ENCODE assay signal across 8 mouse cellular contexts in the genomic region with DNA sequence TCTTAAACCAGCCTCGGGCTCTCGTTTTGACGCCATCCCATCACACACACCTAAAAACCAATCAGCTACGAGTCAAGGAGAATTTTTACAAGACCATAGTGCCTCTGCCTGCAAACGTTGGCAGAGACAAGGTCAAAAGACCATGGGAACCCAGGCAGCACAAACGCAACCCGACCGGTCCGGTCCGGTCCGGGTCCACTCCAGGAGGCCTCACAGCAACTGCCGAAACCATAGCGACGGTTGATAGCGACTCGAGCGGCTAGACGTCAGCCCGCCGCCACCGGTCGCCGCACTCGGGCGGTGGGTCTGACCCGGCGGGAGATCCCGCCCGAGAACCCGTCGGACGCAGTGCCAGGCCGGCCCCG. TPM values are rescaled to one million over a fixed set of nuclear protein-coding genes. Genes with fewer than 3 reads are reported as not detected.
A peak's percentile ranks its signal among the peaks of the same experiment; 100 is the strongest.
DNase-seq lines count a peak whose midpoint lies in the region; ATAC-seq and TF ChIP-seq lines count a peak whose summit lies in the region.

TSS of gene BC049715 (plus strand) at position 111 of the 365 bp plus-strand sequence.

- peak within 1 kb of the TSS; percentile 86 for H3K27ac ChIP-seq in kidney, embryonic 14.5 days (ENCODE audit: low read depth, low read length)
- H3K27ac ChIP-seq in embryonic facial prominence, embryonic 11.5 days (replicated peaks; ENCODE audit: low read depth, low read length) = peak within 1 kb of the TSS; percentile 43
- H3K27ac ChIP-seq in kidney, postnatal 0 days = peak within 1 kb of the TSS; percentile 89
- H3K27ac ChIP-seq in midbrain, embryonic 16.5 days (ENCODE audit: low read length) = peak within 1 kb of the TSS; percentile 87

- peak within 1 kb of the TSS; percentile 99 for H3K9ac ChIP-seq in kidney, embryonic 14.5 days (ENCODE audit: low read depth, low read length)
- peak within 1 kb of the TSS; percentile 98 for H3K9ac ChIP-seq in embryonic facial prominence, embryonic 11.5 days (replicated peaks; ENCODE audit: low read length)
- peak within 1 kb of the TSS; percentile 100 for H3K9ac ChIP-seq in kidney, postnatal 0 days (ENCODE audit: low read depth, low read length)
- peak within 1 kb of the TSS; percentile 98 for H3K9ac ChIP-seq in midbrain, embryonic 16.5 days (ENCODE audit: low read depth, low read length)

- DNase-seq in kidney, postnatal 10 days = no peak
- no peak for DNase-seq in embryonic facial prominence, embryonic 11.5 days (ENCODE audit: low spot score)
- no peak for DNase-seq in kidney, postnatal 0 days (ENCODE audit: low spot score)
- no peak for DNase-seq in cerebellum, postnatal 14 days
- DNase-seq in left cerebral cortex, postnatal 4 days = no peak

- H3K9me3 ChIP-seq in kidney, embryonic 14.5 days (ENCODE audit: control insufficient read depth, low read length) = no peaks in the 10 kb centered on the region
- no peaks in the 10 kb centered on the region for H3K9me3 ChIP-seq in embryonic facial prominence, embryonic 11.5 days (replicated peaks; ENCODE audit: control insufficient read depth, low read length)
- H3K9me3 ChIP-seq in kidney, postnatal 0 days (replicated peaks; ENCODE audit: low read length) = no peaks in the 10 kb centered on the region
- no peaks in the 10 kb centered on the region for H3K9me3 ChIP-seq in midbrain, embryonic 16.5 days (replicated peaks; ENCODE audit: control insufficient read depth, low read length, poor library complexity, severe bottlenecking)

- 0 out of 2 replicates have a peak, but pooled peaks cover 3% of the 10 kb centered on the region for H3K4me1 ChIP-seq in kidney, embryonic 14.5 days (ENCODE audit: control insufficient read depth, insufficient read depth, low read length)
- no peaks in the 10 kb centered on the region for H3K4me1 ChIP-seq in embryonic facial prominence, embryonic 11.5 days (ENCODE audit: control insufficient read depth, insufficient read depth, low read length)
- H3K4me1 ChIP-seq in kidney, postnatal 0 days (replicated peaks; ENCODE audit: insufficient read depth, low read length) = 0 out of 2 replicates have a peak, but pooled peaks cover 5% of the 10 kb centered on the region
- H3K4me1 ChIP-seq in midbrain, embryonic 16.5 days (ENCODE audit: control insufficient read depth, insufficient read depth, low read length) = peaks cover 11% of the 10 kb centered on the region

- H3K4me2 ChIP-seq in kidney, embryonic 14.5 days (replicated peaks; ENCODE audit: low read depth, low read length) = peak within 1 kb of the TSS; percentile 63
- H3K4me2 ChIP-seq in embryonic facial prominence, embryonic 11.5 days (ENCODE audit: low read depth, low read length) = peak within 1 kb of the TSS; percentile 52
- H3K4me2 ChIP-seq in kidney, postnatal 0 days (ENCODE audit: low read length) = peak within 1 kb of the TSS; percentile 75
- peak within 1 kb of the TSS; percentile 77 for H3K4me2 ChIP-seq in midbrain, embryonic 16.5 days (ENCODE audit: low read length)

- TF ChIP-seq CTCF in kidney, postnatal 0 days (IDR thresholded peaks at IDR 0.05; ENCODE audit: low read depth) = no peak

- ATAC-seq in kidney, embryonic 14.5 days (ENCODE audit: low FRiP score, low TSS enrichment) = no peak; the same call in 1 of the 2 replicates
- ATAC-seq in embryonic facial prominence, embryonic 11.5 days (replicated peaks; ENCODE audit: insufficient number of reproducible peaks, low FRiP score, low TSS enrichment, low read depth) = no peak
- ATAC-seq in kidney, postnatal 0 days (replicated peaks; ENCODE audit: low FRiP score, low read depth) = peak; percentile 45
- peak; percentile 33; the same call in 1 of the 2 replicates for ATAC-seq in midbrain, embryonic 16.5 days
- ATAC-seq in inflammation-experienced regulatory T-cells, adult 6 months = no peak

- peak within 1 kb of the TSS; percentile 100 for H3K4me3 ChIP-seq in kidney, embryonic 14.5 days (ENCODE audit: low read length)
- peak within 1 kb of the TSS; percentile 99 for H3K4me3 ChIP-seq in embryonic facial prominence, embryonic 11.5 days (ENCODE audit: low read depth, low read length)
- H3K4me3 ChIP-seq in kidney, postnatal 0 days (replicated peaks; ENCODE audit: low read depth, low read length) = peak within 1 kb of the TSS; percentile 100
- peak within 1 kb of the TSS; percentile 100 for H3K4me3 ChIP-seq in midbrain, embryonic 16.5 days (ENCODE audit: low read depth, low read length)

- under 1% methylated on average over 34 of the region's 34 CpGs for WGBS in kidney, embryonic 14.5 days
- under 1% methylated on average over 34 of the region's 34 CpGs for WGBS in embryonic facial prominence, embryonic 11.5 days
- under 1% methylated on average over 34 of the region's 34 CpGs for WGBS in kidney, postnatal 0 days
- under 1% methylated on average over 34 of the region's 34 CpGs for WGBS in midbrain, embryonic 16.5 days

- intact Hi-C loops in left cerebral cortex, postnatal 4 days (cut with DNase I) = no loop called here

- no peaks in the 10 kb centered on the region for H3K27me3 ChIP-seq in kidney, embryonic 14.5 days (ENCODE audit: control insufficient read depth, insufficient read depth, low read length)
- no peaks in the 10 kb centered on the region for H3K27me3 ChIP-seq in embryonic facial prominence, embryonic 11.5 days (ENCODE audit: control insufficient read depth, insufficient read depth, low read length)
- H3K27me3 ChIP-seq in kidney, postnatal 0 days (ENCODE audit: insufficient read depth, low read length) = no peaks in the 10 kb centered on the region
- H3K27me3 ChIP-seq in midbrain, embryonic 16.5 days (ENCODE audit: control insufficient read depth, insufficient read depth, low read depth, low read length) = peaks cover 7% of the 10 kb centered on the region; the same call in 1 of the 2 replicates

- peaks cover 29% of the 10 kb centered on the region for H3K36me3 ChIP-seq in kidney, embryonic 14.5 days (ENCODE audit: control insufficient read depth, insufficient read depth, low read length)
- no peaks in the 10 kb centered on the region; the same call in 1 of the 2 replicates for H3K36me3 ChIP-seq in embryonic facial prominence, embryonic 11.5 days (replicated peaks; ENCODE audit: control insufficient read depth, insufficient read depth, low read depth, low read length)
- peaks cover 20% of the 10 kb centered on the region; the same call in 1 of the 2 replicates for H3K36me3 ChIP-seq in kidney, postnatal 0 days (ENCODE audit: insufficient read depth, low read length)
- H3K36me3 ChIP-seq in midbrain, embryonic 16.5 days (ENCODE audit: control insufficient read depth, insufficient read depth, low read length) = peaks cover 17% of the 10 kb centered on the region

RNA-seq across cellular contexts. Expression of gene BC049715, which starts in this region (rescaled TPM):
- 1.7 and 1.9 TPM in 2 replicates for polyA plus RNA-seq in kidney, embryonic 14.5 days (2014; fragmentation: Nextera tagmentation; extraction: Ambion mirVana)
- 0.96 and 1.1 TPM in 2 replicates for polyA plus RNA-seq in embryonic facial prominence, embryonic 11.5 days (2014; fragmentation: Nextera tagmentation; extraction: Ambion mirVana)
- 1.6 and 2.1 TPM in 2 replicates for polyA plus RNA-seq in kidney, postnatal 0 days (2015; fragmentation: Nextera tagmentation; extraction: Ambion mirVana)
- 0.85 and 1.1 TPM in 2 replicates for polyA plus RNA-seq in midbrain, embryonic 16.5 days (2015; fragmentation: Nextera tagmentation; extraction: Ambion mirVana)
- 1 to 10 TPM; 2.0 to 2.6 TPM for total RNA-seq in left cerebral cortex, postnatal 4 days (2021)
- polyA plus RNA-seq in inflammation-experienced regulatory T-cells, adult 6 months (2017; shearing (Covaris generic)) = 1 to 10 TPM in 1 of 3 experiments, under 1 TPM in 2; 0.44 to 2.3 (median 0.62) TPM

Comparison
In these comparisons a context has a peak if more than half of its experiments do, and no peak if none do; other contexts are left out.
1. ATAC-seq: peak in kidney, postnatal 0 days (single experiment) and midbrain, embryonic 16.5 days (single experiment); none in kidney, embryonic 14.5 days (single experiment), embryonic facial prominence, embryonic 11.5 days (single experiment) and inflammation-experienced regulatory T-cells, adult 6 months (single experiment).
2. Peak in every context shown above with its lines, with median percentiles within 50 percentile points of each other: H3K27ac ChIP-seq, H3K4me2 ChIP-seq, H3K4me3 ChIP-seq and H3K9ac ChIP-seq.